21 mouse cellular contexts compared by ENCODE assay signal in the genomic region with DNA sequence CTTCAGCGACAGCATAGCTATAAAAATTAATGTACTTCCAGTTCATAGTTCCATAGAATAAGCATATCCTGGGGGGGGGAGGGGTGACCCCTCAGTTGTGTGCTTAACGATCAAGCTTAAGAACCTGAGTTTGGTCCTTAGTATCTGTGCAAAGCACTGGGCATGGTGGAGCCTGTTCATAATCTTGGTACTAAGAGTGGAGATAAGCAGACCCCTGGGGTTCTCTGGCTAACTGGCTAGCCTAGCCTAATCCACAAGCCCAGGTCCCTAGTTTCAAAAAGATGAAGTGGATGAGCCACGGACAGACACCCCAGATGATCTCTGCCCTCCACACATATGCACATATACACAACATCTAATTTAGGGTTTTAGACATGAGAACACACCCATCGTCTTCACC.
DNase-seq lines count a peak whose midpoint lies in the region; ATAC-seq and TF ChIP-seq lines count a peak whose summit lies in the region.
"Had no signal": no experiment of that assay in that cellular context is flagged by ENCODE, and none has a peak within 500 bp of the region (broad histone marks: within the 10 kb centered on the region; RNA-seq: fewer than 3 reads in every experiment).

No protein-coding gene starts in this region.

- WGBS in heart, adult 2 months = 72% methylated on average over 4 of the region's 4 CpGs
- 78% methylated on average over 4 of the region's 4 CpGs for WGBS in heart, postnatal 0 days
- whole genome bisulfite sequencing in lung, postnatal 0 days = 75% methylated on average over 4 of the region's 4 CpGs
- WGBS in lung, adult 2 months = 87% methylated on average over 4 of the region's 4 CpGs

- H3K27ac ChIP-seq in heart, adult 2 months = peak overlapping the region; percentile 88
- H3K27ac ChIP-seq in heart, postnatal 0 days (ENCODE audit: low read depth) = peak overlapping the region; percentile 88
- H3K27ac ChIP-seq in lung, postnatal 0 days (ENCODE audit: low read length) = peak overlapping the region; percentile 84; the same call in 1 of the 2 replicates
- H3K27ac ChIP-seq: embryonic facial prominence, embryonic 13.5 days; forebrain, embryonic 12.5 days; hindbrain, embryonic 15.5 days; midbrain, embryonic 15.5 days; neural tube, embryonic 12.5 days had no signal

- DNase-seq in heart, adult 2 months = no peak
- no peak for DNase-seq in heart, adult 18-20 months
- no peak for DNase-seq in heart, postnatal 0 days (ENCODE audit: low spot score)
- DNase-seq in heart, postnatal 25 days (ENCODE audit: low spot score) = no peak
- DNase-seq in lung, postnatal 0 days (ENCODE audit: low spot score) = no peak
- no peak for DNase-seq in lung, adult 2 months
- no peak for DNase-seq in layer of hippocampus, adult 9-10 months (ENCODE audit: low spot score)
- DNase-seq: adrenal gland, postnatal 14 days; cerebellum, adult 8-10 months; embryo, embryonic 11 days; kidney, adult 8-10 months; lung, postnatal 4 days; right cerebral cortex, postnatal 14 days; spleen, adult 18-20 months had no signal

- no peak for TF ChIP-seq CTCF in heart, adult 2 months (IDR thresholded peaks at IDR 0.05)
- TF ChIP-seq CTCF in heart, postnatal 0 days (IDR thresholded peaks at IDR 0.05; ENCODE audit: low read depth) = no peak
- no peak for TF ChIP-seq CTCF in lung, postnatal 0 days (IDR thresholded peaks at IDR 0.05)
- no peak for TF ChIP-seq CTCF in lung, adult 2 months (IDR thresholded peaks at IDR 0.05; ENCODE audit: insufficient read depth, low read length)

- no peak overlapping the region for H3K4me2 ChIP-seq in heart, postnatal 0 days (ENCODE audit: low read depth, low read length)
- H3K4me2 ChIP-seq in lung, postnatal 0 days (replicated peaks; ENCODE audit: low read depth, low read length) = no peak overlapping the region
- H3K4me2 ChIP-seq: embryonic facial prominence, embryonic 13.5 days; forebrain, embryonic 12.5 days; hindbrain, embryonic 15.5 days; midbrain, embryonic 15.5 days; neural tube, embryonic 12.5 days had no signal

- H3K79me2 ChIP-seq in heart, adult 2 months (replicated peaks; ENCODE audit: control insufficient read depth, insufficient read depth, low read length) = no peaks in the 10 kb centered on the region

- no peak for ATAC-seq in heart, postnatal 0 days (ENCODE audit: insufficient read depth, low read depth)
- no peak for ATAC-seq in lung, postnatal 0 days
- ATAC-seq in megakaryocyte-erythroid progenitor cell, adult 5-6 weeks (replicated peaks; ENCODE audit: low FRiP score, low TSS enrichment, poor library complexity, severe bottlenecking) = 0 out of 2 replicates have a peak, but pooled peaks have one; percentile 5
- ATAC-seq: midbrain, embryonic 15.5 days had no signal

- no peaks in the 10 kb centered on the region for H3K9me3 ChIP-seq in heart, postnatal 0 days (replicated peaks; ENCODE audit: control insufficient read depth, low read length)
- H3K9me3 ChIP-seq in lung, postnatal 0 days (ENCODE audit: low read length) = no peaks in the 10 kb centered on the region
- H3K9me3 ChIP-seq: embryonic facial prominence, embryonic 13.5 days; forebrain, embryonic 12.5 days; hindbrain, embryonic 15.5 days; midbrain, embryonic 15.5 days; neural tube, embryonic 12.5 days had no signal

- intact Hi-C loops in heart, adult 2 months (cut with DNase I) = loop anchor here (2.0 to 10.0 kb wide), 4 partner anchors 81 to 411 kb away; partner anchors contain the start of gene Ets2
- intact Hi-C loops in heart, postnatal 25 days (cut with DNase I) = no loop called here

- no peak for TF ChIP-seq EP300 in heart, adult 2 months (IDR thresholded peaks at IDR 0.05; ENCODE audit: insufficient read depth, low read depth, low read length)
- TF ChIP-seq EP300 in heart, postnatal 0 days (IDR thresholded peaks at IDR 0.05; ENCODE audit: low read depth) = no peak
- no peak for TF ChIP-seq EP300 in lung, postnatal 0 days (IDR thresholded peaks at IDR 0.05)

- no peaks in the 10 kb centered on the region for H3K27me3 ChIP-seq in heart, adult 2 months (ENCODE audit: control insufficient read depth, insufficient read depth, low read length)
- no peaks in the 10 kb centered on the region for H3K27me3 ChIP-seq in heart, postnatal 0 days (ENCODE audit: control insufficient read depth, insufficient read depth, low read length)
- H3K27me3 ChIP-seq in lung, postnatal 0 days (replicated peaks; ENCODE audit: insufficient read depth, low read length) = no peaks in the 10 kb centered on the region
- H3K27me3 ChIP-seq: embryonic facial prominence, embryonic 13.5 days; forebrain, embryonic 12.5 days; hindbrain, embryonic 15.5 days; midbrain, embryonic 15.5 days; neural tube, embryonic 12.5 days had no signal

- H3K4me3 ChIP-seq in heart, adult 2 months = no peak overlapping the region
- no peak overlapping the region for H3K4me3 ChIP-seq in heart, postnatal 0 days (ENCODE audit: low read depth, low read length)
- H3K4me3 ChIP-seq in lung, postnatal 0 days (ENCODE audit: low read depth, low read length) = no peak overlapping the region
- H3K4me3 ChIP-seq in lung, adult 2 months (replicated peaks; ENCODE audit: extremely low read depth, low read depth, low read length) = no peak overlapping the region
- H3K4me3 ChIP-seq: embryonic facial prominence, embryonic 13.5 days; erythroblast, embryonic 14.5 days; forebrain, embryonic 12.5 days; hindbrain, embryonic 15.5 days; midbrain, embryonic 15.5 days; neural tube, embryonic 12.5 days had no signal

- no peaks in the 10 kb centered on the region for H3K36me3 ChIP-seq in heart, adult 2 months (ENCODE audit: control insufficient read depth, insufficient read depth, low read length)
- no peaks in the 10 kb centered on the region for H3K36me3 ChIP-seq in heart, postnatal 0 days (replicated peaks; ENCODE audit: control insufficient read depth, insufficient read depth, low read length)
- H3K36me3 ChIP-seq in lung, postnatal 0 days (ENCODE audit: insufficient read depth, low read length) = no peaks in the 10 kb centered on the region
- H3K36me3 ChIP-seq: embryonic facial prominence, embryonic 13.5 days; forebrain, embryonic 12.5 days; hindbrain, embryonic 15.5 days; midbrain, embryonic 15.5 days; neural tube, embryonic 12.5 days had no signal

- H3K4me1 ChIP-seq in heart, adult 2 months (ENCODE audit: control insufficient read depth, insufficient read depth, low read length) = peaks cover 26% of the 10 kb centered on the region
- 0 out of 2 replicates have a peak, but pooled peaks cover 18% of the 10 kb centered on the region for H3K4me1 ChIP-seq in heart, postnatal 0 days (ENCODE audit: control insufficient read depth, insufficient read depth)
- H3K4me1 ChIP-seq in lung, postnatal 0 days (ENCODE audit: insufficient read depth, low read depth, low read length) = peaks cover 10% of the 10 kb centered on the region; the same call in 1 of the 2 replicates
- H3K4me1 ChIP-seq in lung, adult 2 months (ENCODE audit: control insufficient read depth, insufficient read depth, low read length) = peaks cover 12% of the 10 kb centered on the region
- H3K4me1 ChIP-seq: forebrain, embryonic 12.5 days; hindbrain, embryonic 15.5 days; midbrain, embryonic 15.5 days; neural tube, embryonic 12.5 days had no signal

- no peak overlapping the region for H3K9ac ChIP-seq in heart, adult 2 months (ENCODE audit: low read depth, low read length)
- H3K9ac ChIP-seq in heart, postnatal 0 days (replicated peaks; ENCODE audit: low read depth, low read length) = no peak overlapping the region
- no peak overlapping the region for H3K9ac ChIP-seq in lung, postnatal 0 days (replicated peaks; ENCODE audit: low read depth)
- H3K9ac ChIP-seq: embryonic facial prominence, embryonic 13.5 days; forebrain, embryonic 12.5 days; hindbrain, embryonic 15.5 days; midbrain, embryonic 15.5 days; neural tube, embryonic 12.5 days had no signal

- TF ChIP-seq POLR2A in heart, adult 2 months (IDR thresholded peaks at IDR 0.05; ENCODE audit: insufficient read depth, low read depth, low read length) = no peak
- no peak for TF ChIP-seq POLR2A in lung, adult 2 months (IDR thresholded peaks at IDR 0.05; ENCODE audit: borderline replicate concordance, extremely low read depth, low read depth, low read length)
